Mouse (Mus musculus): ENCODE data around the gene Rln1.

DNA sequence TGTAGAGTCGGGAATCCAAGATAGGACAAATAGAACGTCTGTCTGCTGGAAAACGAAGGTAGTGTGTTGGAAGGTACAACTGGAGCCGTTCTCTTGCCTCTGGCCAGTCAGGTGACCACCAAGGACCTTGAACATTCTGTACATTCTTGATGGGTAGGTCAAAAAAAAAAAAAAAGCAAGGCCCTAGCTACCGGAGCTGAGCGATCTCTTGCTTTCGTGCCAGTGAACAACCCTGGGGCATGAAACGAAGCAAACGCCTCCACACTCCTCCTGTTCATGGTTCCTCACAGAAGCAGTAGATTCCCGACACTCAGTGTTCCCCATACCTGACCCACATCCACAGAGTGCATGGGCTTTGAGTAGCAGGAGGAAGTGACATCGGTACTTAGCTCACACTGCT lies 21.8 kb upstream of the Rln1 start:
- TF ChIP-seq CTCF (IDR thresholded peaks at IDR 0.05), result no peak
- TF ChIP-seq EP300 (IDR thresholded peaks at IDR 0.05; ENCODE audit: insufficient read depth, low read depth, low read length), result no peak

Measured in heart, adult 2 months (tissue).